Mouse (Mus musculus): ENCODE measurements around the gene Mpo.

DNA sequence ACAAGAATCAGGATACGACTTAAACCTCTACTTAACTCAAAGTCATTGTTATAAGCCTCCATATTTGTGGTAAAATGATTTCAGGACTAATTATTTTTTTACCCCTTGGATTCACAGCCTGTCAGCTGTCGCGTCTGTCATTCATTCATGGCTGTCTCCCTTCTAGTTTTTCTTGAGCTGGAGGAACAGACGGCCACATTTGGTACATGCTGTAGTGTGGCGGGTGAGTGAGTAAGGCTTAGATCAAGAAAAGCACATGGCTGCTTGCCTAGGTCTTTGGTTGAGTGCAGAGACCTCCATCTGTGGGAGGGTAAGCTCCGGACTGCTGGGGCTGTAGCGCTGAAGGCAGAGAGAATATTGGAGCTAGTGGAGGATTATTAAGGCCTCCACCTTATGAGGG lies 45.7 kb upstream of the Mpo start:
- TF ChIP-seq CTCF (IDR thresholded peaks at IDR 0.05; ENCODE audit: insufficient read depth, low read depth, low read length) (no peak), POLR2A (IDR thresholded peaks at IDR 0.05; ENCODE audit: insufficient read depth, low read depth, low read length) (no peak)

All from olfactory bulb, adult 2 months (tissue).